Mouse (Mus musculus) C2C12 (cell line): Measurements from ENCODE around the gene Atg2b.

ENCODE experiments used
- CEBPB ChIP-seq: IDR thresholded peaks from one replicate; pipeline ENCODE4 v1.6.1; 2011; ENCODE audit warnings: low read depth, mild to moderate bottlenecking, control low read depth, moderate library complexity
- CTCF ChIP-seq: IDR thresholded peaks from one replicate; pipeline ENCODE4 v1.5.1; 2011; ENCODE audit not compliant: control insufficient read depth, insufficient read depth, insufficient read length
- MAX ChIP-seq: IDR thresholded peaks from one replicate; pipeline ENCODE4 v1.6.1; 2011; ENCODE audit warnings: mild to moderate bottlenecking, control low read depth
- MYOD1 ChIP-seq: IDR thresholded peaks from one replicate; pipeline ENCODE4 v1.6.1; 2011; ENCODE audit warnings: low read depth; ENCODE audit not compliant: control insufficient read depth, insufficient read length
- USF1 ChIP-seq: IDR thresholded peaks from one replicate; pipeline ENCODE4 v1.6.1; 2011; ENCODE audit warnings: low read depth, mild to moderate bottlenecking, control low read depth, moderate library complexity

- TF ChIP-seq CTCF: no peak
- TF ChIP-seq USF1: no peak
- TF ChIP-seq MAX: no peak
- no peak for TF ChIP-seq CEBPB
- TF ChIP-seq MYOD1: no peak
These were observed 110.7 kb downstream of the Atg2b start for GRCm38 (mm10) chr12:105574356-105574755.
